Mouse (Mus musculus): Measurements from ENCODE around the gene Adam30. TPM values are rescaled to one million over a fixed set of nuclear protein-coding genes. Genes with fewer than 3 reads are reported as not detected.

Gene Adam30
- polyA plus RNA-seq, 1 experiment from 2014 or later: not detected

GRCm38 (mm10) chr3:98149881-98150280 is 10.5 kb upstream of the Adam30 start:
- Histone ChIP-seq H3K4me2 (replicated peaks) (no peak overlapping the region), H3K9ac (replicated peaks) (no peak overlapping the region), H3K9me3 (no peaks in the 10 kb centered on the region), H3K27ac (replicated peaks) (no peak overlapping the region), H3K27me3 (no peaks in the 10 kb centered on the region), H3K36me3 (peaks cover 18% of the 10 kb centered on the region), H3K4me3 (no peak overlapping the region), H3K4me1 (no peaks in the 10 kb centered on the region)
- WGBS: 95% methylated on average over 11 of the region's 11 CpGs
- no peak for ATAC-seq (replicated peaks)

- no peak overlapping the region for H3K4me3 ChIP-seq
- no peak for ATAC-seq (replicated peaks)
- H3K27ac ChIP-seq (replicated peaks): no peak overlapping the region
- no peaks in the 10 kb centered on the region for H3K9me3 ChIP-seq
- no peak overlapping the region for H3K4me2 ChIP-seq (replicated peaks)
- H3K36me3 ChIP-seq: peaks cover 14% of the 10 kb centered on the region
- no peaks in the 10 kb centered on the region for H3K27me3 ChIP-seq
- WGBS: 89% methylated on average over 10 of the region's 10 CpGs
- no peaks in the 10 kb centered on the region for H3K4me1 ChIP-seq
- no peak overlapping the region for H3K9ac ChIP-seq (replicated peaks)
Measured at GRCm38 (mm10) chr3:98151016-98151415, 9.4 kb upstream of the Adam30 start.

- no peak for ATAC-seq (replicated peaks)
- H3K4me1 ChIP-seq: no peaks in the 10 kb centered on the region
- no peak overlapping the region for H3K4me3 ChIP-seq
- no peak overlapping the region for H3K9ac ChIP-seq (replicated peaks)
- no peaks in the 10 kb centered on the region for H3K9me3 ChIP-seq
- no peak overlapping the region for H3K27ac ChIP-seq (replicated peaks)
- H3K36me3 ChIP-seq: no peaks in the 10 kb centered on the region
- no peaks in the 10 kb centered on the region for H3K27me3 ChIP-seq
- H3K4me2 ChIP-seq (replicated peaks): no peak overlapping the region
Measured at GRCm38 (mm10) chr3:98153460-98153859, 7.0 kb upstream of the Adam30 start.

- Histone ChIP-seq H3K36me3 (no peaks in the 10 kb centered on the region), H3K27me3 (no peaks in the 10 kb centered on the region), H3K27ac (replicated peaks) (no peak overlapping the region), H3K9me3 (no peaks in the 10 kb centered on the region), H3K4me2 (replicated peaks) (no peak overlapping the region), H3K4me1 (no peaks in the 10 kb centered on the region), H3K4me3 (no peak overlapping the region), H3K9ac (replicated peaks) (no peak overlapping the region)
- no peak for ATAC-seq (replicated peaks)
- 49% methylated on average over 4 of the region's 4 CpGs for WGBS
Measured at GRCm38 (mm10) chr3:98156158-98156557, 4.3 kb upstream of the Adam30 start.

GRCm38 (mm10) chr3:98157073-98157472 is 3.4 kb upstream of the Adam30 start:
- Histone ChIP-seq H3K27ac (replicated peaks) (no peak overlapping the region), H3K9me3 (no peaks in the 10 kb centered on the region), H3K9ac (replicated peaks) (no peak overlapping the region), H3K4me2 (replicated peaks) (no peak overlapping the region), H3K36me3 (no peaks in the 10 kb centered on the region), H3K27me3 (no peaks in the 10 kb centered on the region), H3K4me1 (no peaks in the 10 kb centered on the region), H3K4me3 (no peak overlapping the region)
- WGBS: 82% methylated on average over 2 of the region's 2 CpGs
- ATAC-seq (replicated peaks): no peak

- Histone ChIP-seq H3K4me1 (no peaks in the 10 kb centered on the region), H3K4me2 (replicated peaks) (no peak overlapping the region), H3K27me3 (no peaks in the 10 kb centered on the region), H3K9ac (replicated peaks) (no peak overlapping the region), H3K4me3 (no peak overlapping the region), H3K36me3 (no peaks in the 10 kb centered on the region), H3K9me3 (no peaks in the 10 kb centered on the region), H3K27ac (replicated peaks) (no peak overlapping the region)
- 66% methylated on average over 2 of the region's 2 CpGs for WGBS
- ATAC-seq (replicated peaks): no peak
Measured at GRCm38 (mm10) chr3:98157585-98157984, 2.8 kb upstream of the Adam30 start.

- ATAC-seq (replicated peaks): no peak
- WGBS: 84% methylated on average over 4 of the region's 4 CpGs
- H3K4me3 ChIP-seq: no peak overlapping the region
- no peak overlapping the region for H3K27ac ChIP-seq (replicated peaks)
- H3K9me3 ChIP-seq: no peaks in the 10 kb centered on the region
- H3K4me1 ChIP-seq: no peaks in the 10 kb centered on the region
- no peaks in the 10 kb centered on the region for H3K27me3 ChIP-seq
- H3K9ac ChIP-seq (replicated peaks): no peak overlapping the region
- H3K4me2 ChIP-seq (replicated peaks): no peak overlapping the region
- H3K36me3 ChIP-seq: no peaks in the 10 kb centered on the region
Measured at GRCm38 (mm10) chr3:98158646-98159045, 1.8 kb upstream of the Adam30 start.

GRCm38 (mm10) chr3:98159289-98159688 is 1.1 kb upstream of the Adam30 start:
- no peak overlapping the region for H3K9ac ChIP-seq (replicated peaks)
- H3K9me3 ChIP-seq: no peaks in the 10 kb centered on the region
- no peak overlapping the region for H3K4me2 ChIP-seq (replicated peaks)
- 0 out of 2 replicates have a peak, but pooled peaks have one; percentile 19 for ATAC-seq (replicated peaks)
- H3K27ac ChIP-seq (replicated peaks): no peak overlapping the region
- no peak overlapping the region for H3K4me3 ChIP-seq
- no peaks in the 10 kb centered on the region for H3K36me3 ChIP-seq
- H3K4me1 ChIP-seq: no peaks in the 10 kb centered on the region
- H3K27me3 ChIP-seq: no peaks in the 10 kb centered on the region
- WGBS: 22% methylated on average over 4 of the region's 4 CpGs

- Histone ChIP-seq H3K27ac (replicated peaks) (0 out of 2 replicates have a peak overlapping the region, but pooled peaks have one; percentile 31), H3K4me3 (no peak overlapping the region)
- ATAC-seq (replicated peaks): no peak
Measured at GRCm38 (mm10) chr3:98178340-98178739, 17.9 kb downstream of the Adam30 start.

GRCm38 (mm10) chr3:98180805-98181204 is 20.4 kb downstream of the Adam30 start:
- peak; percentile 66; the same call in 1 of the 2 replicates for ATAC-seq (replicated peaks)
- WGBS: 23% methylated on average over 7 of the region's 7 CpGs
- Histone ChIP-seq H3K27me3 (no peaks in the 10 kb centered on the region), H3K4me2 (replicated peaks) (no peak overlapping the region), H3K36me3 (no peaks in the 10 kb centered on the region), H3K4me3 (no peak overlapping the region), H3K9ac (replicated peaks) (no peak overlapping the region), H3K27ac (replicated peaks) (no peak overlapping the region), H3K9me3 (no peaks in the 10 kb centered on the region), H3K4me1 (0 out of 2 replicates have a peak, but pooled peaks cover 8% of the 10 kb centered on the region)

More at GRCm38 (mm10) chr3:98178340-98178739, 17.9 kb downstream of the Adam30 start:
- no peak overlapping the region for H3K9ac ChIP-seq (replicated peaks)
- no peaks in the 10 kb centered on the region for H3K4me1 ChIP-seq
- 60% methylated on average over 4 of the region's 4 CpGs for WGBS
- H3K27me3 ChIP-seq: no peaks in the 10 kb centered on the region
- H3K36me3 ChIP-seq: no peaks in the 10 kb centered on the region
- H3K4me2 ChIP-seq (replicated peaks): no peak overlapping the region
- H3K9me3 ChIP-seq: no peaks in the 10 kb centered on the region

GRCm38 (mm10) chr3:98185163-98185714 is 24.8 kb downstream of the Adam30 start:
- Histone ChIP-seq H3K36me3 (no peaks in the 10 kb centered on the region), H3K9ac (replicated peaks) (no peak overlapping the region), H3K27ac (replicated peaks) (no peak overlapping the region), H3K4me1 (0 out of 2 replicates have a peak, but pooled peaks cover 8% of the 10 kb centered on the region), H3K27me3 (no peaks in the 10 kb centered on the region), H3K4me3 (no peak overlapping the region), H3K9me3 (no peaks in the 10 kb centered on the region), H3K4me2 (replicated peaks) (no peak overlapping the region)
- ATAC-seq (replicated peaks): no peak
- 43% methylated on average over 10 of the region's 10 CpGs for WGBS

GRCm38 (mm10) chr3:98187777-98188176 is 27.3 kb downstream of the Adam30 start:
- Histone ChIP-seq H3K27ac (replicated peaks) (no peak overlapping the region), H3K9ac (replicated peaks) (no peak overlapping the region), H3K36me3 (no peaks in the 10 kb centered on the region), H3K27me3 (no peaks in the 10 kb centered on the region), H3K4me2 (replicated peaks) (no peak overlapping the region), H3K9me3 (no peaks in the 10 kb centered on the region), H3K4me1 (0 out of 2 replicates have a peak, but pooled peaks cover 8% of the 10 kb centered on the region), H3K4me3 (no peak overlapping the region)
- no peak for ATAC-seq (replicated peaks)
- 96% methylated on average over 3 of the region's 3 CpGs for WGBS
